Mouse (Mus musculus) spleen, adult 2 months (tissue): Measurements from ENCODE around the gene Acvr2a.

Experiments
- CTCF ChIP-seq: fragments of 200-500 bp; IDR thresholded peaks from 2 replicates; pipeline ENCODE4 v1.5.1; 2011; ENCODE audit warnings: mild to moderate bottlenecking, inconsistent platforms; ENCODE audit not compliant: insufficient read depth, insufficient read length, insufficient replicate concordance; ENCODE audit errors: extremely low read depth
- POLR2A ChIP-seq: fragments of 200-500 bp; IDR thresholded peaks from 2 replicates; pipeline ENCODE4 v1.6.1; 2011; ENCODE audit warnings: low read depth, low read length, inconsistent platforms

DNA sequence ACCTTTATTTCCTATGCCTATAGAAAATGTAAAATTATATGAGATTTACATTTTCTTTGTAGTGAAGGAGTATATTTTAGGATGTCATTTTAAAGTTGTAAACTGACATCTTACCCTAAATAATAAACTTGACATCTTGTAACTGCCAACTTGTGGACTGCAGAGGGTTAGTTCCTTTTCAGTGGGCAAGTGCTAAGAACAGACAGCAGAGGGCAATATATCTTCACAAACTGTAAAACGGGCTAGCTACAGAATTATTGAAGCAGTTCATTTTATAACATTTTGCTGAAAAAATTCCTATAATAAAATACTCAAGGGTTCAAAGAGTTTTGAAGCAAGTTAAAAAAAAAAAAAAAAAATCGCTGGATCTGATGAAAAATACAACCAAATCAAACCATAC, 95.0 kb downstream of the Acvr2a start:
- TF ChIP-seq CTCF (no peak), POLR2A (no peak)
